ENCODE assay signal across 24 mouse cellular contexts in the genomic region with DNA sequence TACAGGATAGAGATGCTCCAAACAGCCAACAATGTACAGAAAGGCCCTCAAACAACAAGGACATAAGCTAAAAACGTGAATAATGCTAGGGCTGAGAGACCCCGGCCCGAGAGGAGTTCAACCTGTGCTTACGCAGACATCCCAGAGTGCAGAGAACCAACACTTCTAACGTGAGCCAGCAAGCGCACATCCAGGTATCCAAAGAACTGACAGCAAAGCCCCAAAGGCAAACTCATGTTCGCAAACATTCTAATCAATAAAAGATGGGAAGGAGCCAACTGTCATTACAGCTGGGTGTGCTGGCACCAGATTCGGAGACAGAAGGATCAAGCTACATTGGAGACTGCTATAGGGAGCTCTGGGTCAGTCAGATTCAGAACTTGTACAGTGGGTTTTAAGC. TPM values are rescaled to one million over a fixed set of nuclear protein-coding genes. Genes with fewer than 3 reads are reported as not detected.
"Had no signal": no experiment of that assay in that cellular context is flagged by ENCODE, and none has a peak within 500 bp of the region (broad histone marks: within the 10 kb centered on the region; RNA-seq: fewer than 3 reads in every experiment).

No protein-coding gene starts in this region.

- H3K4me1 ChIP-seq: heart, embryonic 12.5 days; hindbrain, embryonic 10.5 days; hindbrain, embryonic 12.5 days; intestine, embryonic 15.5 days; limb, embryonic 10.5 days; limb, embryonic 12.5 days had no signal

- H3K27me3 ChIP-seq: heart, embryonic 12.5 days; hindbrain, embryonic 12.5 days; intestine, embryonic 15.5 days; limb, embryonic 12.5 days had no signal

- H3K4me3 ChIP-seq: gastrocnemius, adult 2 months; heart, embryonic 12.5 days; hindbrain, embryonic 10.5 days; hindbrain, embryonic 12.5 days; intestine, embryonic 15.5 days; layer of hippocampus, adult 2 months; left cerebral cortex, adult 2 months; limb, embryonic 10.5 days; limb, embryonic 12.5 days had no signal

- ATAC-seq: hindbrain, embryonic 16.5 days; inflammation-experienced regulatory T-cells, adult 6 months; intestine, embryonic 15.5 days; intestine, postnatal 0 days had no signal

- H3K9ac ChIP-seq: heart, embryonic 12.5 days; hindbrain, embryonic 12.5 days; hindbrain, embryonic 14.5 days; intestine, embryonic 15.5 days; limb, embryonic 12.5 days; liver, embryonic 14.5 days had no signal

- H3K4me2 ChIP-seq: heart, embryonic 12.5 days; hindbrain, embryonic 12.5 days; hindbrain, embryonic 14.5 days; intestine, embryonic 15.5 days; limb, embryonic 12.5 days; liver, embryonic 11.5 days had no signal

- H3K27ac ChIP-seq: gastrocnemius, adult 2 months; hindbrain, embryonic 10.5 days; hindbrain, embryonic 12.5 days; hindbrain, embryonic 14.5 days; intestine, embryonic 15.5 days; layer of hippocampus, adult 2 months; left cerebral cortex, adult 2 months; limb, embryonic 10.5 days; limb, embryonic 12.5 days; liver, embryonic 14.5 days had no signal

- H3K9me3 ChIP-seq: heart, embryonic 12.5 days; hindbrain, embryonic 10.5 days; hindbrain, embryonic 12.5 days; intestine, embryonic 15.5 days; limb, embryonic 10.5 days; limb, embryonic 12.5 days had no signal

- DNase-seq: gastrocnemius, adult 2 months; gastrocnemius, postnatal 10 days; gastrocnemius, postnatal 25 days; heart, adult 18-20 months; heart, postnatal 10 days; heart, postnatal 4 days; kidney, adult 18-20 months; kidney, adult 8-10 months; kidney, postnatal 10 days; kidney, postnatal 4 days had no signal

RNA-seq across cellular contexts. Expression of a gene that starts 15.5 kb away (rescaled TPM):
- total RNA-seq: gastrocnemius, adult 2 months had no signal
